Mouse (Mus musculus) lung, postnatal 0 days (tissue): ENCODE results near the gene N4bp2l2.
"Not testable (repeated sequence)": the region's sequence is repeated elsewhere in the genome, so short reads cannot be mapped to it uniquely, and the experiment has no call there.

Experiments
- CTCF ChIP-seq: IDR thresholded peaks from 2 replicates; pipeline ENCODE4 v1.5.1; 2016; ENCODE audit warnings: antibody characterized with exemption, mild to moderate bottlenecking
- EP300 ChIP-seq: IDR thresholded peaks from 2 replicates; pipeline ENCODE4 v1.6.1; 2016; ENCODE audit warnings: antibody characterized with exemption, mild to moderate bottlenecking, control low read depth

- TF ChIP-seq CTCF, EP300: not testable (repeated sequence)
Measured at GRCm38 (mm10) chr5:150643390-150643789, 22.6 kb downstream of the N4bp2l2 start.
